Mouse (Mus musculus) CH12F3 (cell line): ENCODE measurements around the gene Ttc19.

ENCODE experiments used
- in situ Hi-C: fragments of 300-500 bp; cut with MboI; formaldehyde crosslinking; loops from 2 replicates; pipeline ENCODE4 v1.14.3; 2020; ENCODE audit warnings: low sequenced_read_pairs

Gene Ttc19

GRCm38 (mm10) chr11:62280675-62281600 is at the start of gene Ttc19, which contains the start of gene Zswim7:
TSS of gene Ttc19 (plus strand) at chr11:62281473.
TSS of gene Zswim7 (minus strand) at chr11:62281375.
- in situ Hi-C loops: loop anchor here (10.0 kb wide), 1 partner anchor 326 kb away; the partner anchor contains the start of gene Specc1

DNA sequence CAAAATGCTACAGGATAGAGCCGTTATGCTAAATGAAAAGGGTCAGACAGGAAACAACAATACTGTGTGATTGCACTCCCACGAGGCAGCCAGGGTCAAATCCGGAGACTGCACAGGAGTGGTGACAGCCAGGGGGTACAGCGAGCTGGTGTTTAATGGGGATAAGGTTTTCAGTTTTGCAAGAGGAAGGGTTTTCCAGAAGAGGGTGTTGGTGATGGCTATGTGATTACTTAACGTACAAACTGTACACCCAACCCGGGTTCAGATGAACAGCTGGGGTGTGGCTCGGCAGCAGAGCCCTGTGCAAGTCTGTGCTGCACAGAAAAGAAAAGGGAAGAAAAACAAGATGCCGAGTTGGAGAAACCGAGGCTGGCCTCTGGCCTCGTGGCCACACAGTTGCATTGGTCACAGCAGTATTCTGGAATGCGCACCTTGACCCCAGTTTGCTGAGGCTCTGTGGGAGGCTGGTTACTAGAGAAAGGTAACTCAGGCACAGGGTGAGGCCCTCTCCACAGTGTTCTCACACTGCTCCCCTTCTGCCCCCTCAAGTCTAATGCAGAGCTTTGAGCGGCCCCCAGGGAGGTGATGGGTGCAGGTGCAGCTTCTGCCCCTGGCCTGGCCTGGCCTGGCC is 40.5 kb upstream of the Ttc19 start:
- in situ Hi-C loops: no loop called here

GRCm38 (mm10) chr11:62243871-62244270 is 37.4 kb upstream of the Ttc19 start:
- in situ Hi-C loops: no loop called here

GRCm38 (mm10) chr11:62244471-62244870 is 36.8 kb upstream of the Ttc19 start:
- in situ Hi-C loops: no loop called here

DNA sequence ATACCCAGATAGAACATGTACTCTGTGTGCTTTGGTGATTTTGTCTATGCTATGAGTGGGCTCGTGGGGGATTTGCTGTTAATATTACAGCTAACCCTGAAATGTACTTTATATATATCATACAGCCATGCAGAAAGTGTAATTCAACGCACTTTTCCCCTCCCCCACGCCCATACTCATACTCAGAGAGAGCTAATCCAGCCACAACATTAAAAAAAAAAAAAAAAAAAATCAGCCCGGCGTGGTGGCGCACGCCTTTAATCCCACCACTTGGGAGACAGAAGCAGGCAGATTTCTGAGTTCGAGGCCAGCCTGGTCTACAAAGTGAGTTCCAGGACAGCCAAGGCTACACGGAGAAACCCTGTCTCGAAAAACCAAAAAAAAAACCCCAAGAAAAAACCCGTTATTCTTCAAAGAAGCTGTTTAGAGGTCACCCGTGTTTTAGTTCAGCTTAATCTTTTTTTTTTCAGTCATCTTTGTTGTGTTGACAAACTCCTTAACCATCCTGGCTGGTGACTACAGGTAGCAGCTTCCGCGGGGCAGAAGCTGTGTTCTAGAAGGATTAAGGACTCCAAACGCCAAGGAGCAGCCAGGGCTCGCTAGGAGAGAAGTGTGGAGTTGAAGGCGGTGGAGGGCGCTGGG is 33.4 kb upstream of the Ttc19 start:
- in situ Hi-C loops: no loop called here

DNA sequence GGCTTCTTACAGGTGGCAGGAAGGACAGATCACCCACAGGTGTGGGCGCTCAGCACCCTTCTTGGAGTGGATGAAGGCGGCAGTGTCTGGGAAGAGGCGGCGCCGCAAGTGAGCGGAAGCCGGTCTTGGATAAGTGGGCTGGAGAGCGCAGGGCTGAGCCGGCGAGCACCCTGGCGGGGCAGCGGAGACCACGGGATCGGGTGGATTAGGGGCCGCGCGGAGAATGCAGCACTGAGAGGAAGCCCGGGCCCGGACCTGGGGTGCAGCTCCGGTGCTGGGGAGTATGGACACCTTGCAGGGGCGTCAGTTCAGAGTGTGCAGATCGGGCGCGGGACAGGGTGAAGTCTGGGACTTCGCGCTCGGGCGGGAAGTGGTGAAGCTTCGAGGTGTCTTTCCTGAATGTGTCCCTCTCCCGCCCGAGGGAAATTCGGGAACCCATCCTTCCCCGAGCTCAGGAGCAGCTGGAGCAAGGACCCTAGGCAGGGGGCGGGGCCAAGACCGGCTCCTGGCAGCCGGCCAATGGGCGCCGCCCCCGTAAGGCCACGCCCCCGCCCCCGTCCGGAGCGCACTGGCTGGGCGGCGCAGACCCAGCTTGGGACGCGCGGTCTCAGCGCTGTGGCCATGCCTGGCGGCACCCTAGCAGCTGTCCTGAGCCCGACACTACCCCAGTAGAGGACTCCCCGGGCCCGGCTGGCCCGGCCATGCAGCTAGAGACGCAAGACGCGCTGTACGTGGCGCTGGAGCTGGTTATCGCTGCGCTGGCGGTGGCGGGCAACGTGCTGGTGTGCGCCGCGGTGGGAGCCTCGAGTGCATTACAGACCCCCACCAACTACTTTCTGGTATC is 32.6 kb upstream of the Ttc19 start, which contains the start of gene Adora2b:
TSS of gene Adora2b (plus strand) at position 584 of the 844 bp plus-strand sequence.
- in situ Hi-C loops: no loop called here

DNA sequence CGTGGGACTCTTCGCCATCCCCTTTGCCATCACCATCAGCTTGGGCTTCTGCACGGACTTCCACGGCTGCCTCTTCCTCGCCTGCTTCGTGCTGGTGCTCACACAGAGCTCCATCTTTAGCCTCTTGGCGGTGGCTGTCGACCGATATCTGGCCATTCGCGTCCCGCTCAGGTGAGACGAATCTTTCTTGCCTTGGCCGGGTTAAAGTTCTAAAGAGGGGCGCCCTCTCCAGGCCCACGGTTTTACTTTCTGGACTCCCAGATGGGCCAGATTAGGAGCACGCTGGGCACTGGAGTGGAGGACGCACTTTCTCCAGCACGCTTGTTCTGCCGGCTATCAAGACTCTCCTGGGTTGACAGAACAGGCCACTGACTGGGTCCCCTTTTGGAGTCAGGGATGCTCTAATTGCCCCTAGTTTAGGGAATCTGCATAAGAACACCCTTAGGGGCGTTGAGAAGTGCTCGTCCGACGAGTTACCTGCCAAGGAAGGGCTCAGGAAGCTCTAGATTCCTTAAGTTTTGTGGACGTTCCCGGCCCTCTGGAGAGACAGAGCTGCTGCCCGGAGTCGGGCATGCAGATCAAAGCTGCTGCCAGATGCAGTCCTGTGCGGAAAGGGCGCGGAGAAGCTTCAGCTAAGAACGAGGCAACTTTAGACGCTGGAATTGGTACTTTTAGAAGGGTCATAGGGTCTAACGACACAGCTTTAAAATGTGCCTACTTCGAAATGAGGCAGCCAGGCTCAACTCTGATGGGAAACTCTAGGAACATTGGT is 31.8 kb upstream of the Ttc19 start:
- in situ Hi-C loops: no loop called here

- in situ Hi-C loops: no loop called here
Measured at GRCm38 (mm10) chr11:62251047-62251446, 30.2 kb upstream of the Ttc19 start.

DNA sequence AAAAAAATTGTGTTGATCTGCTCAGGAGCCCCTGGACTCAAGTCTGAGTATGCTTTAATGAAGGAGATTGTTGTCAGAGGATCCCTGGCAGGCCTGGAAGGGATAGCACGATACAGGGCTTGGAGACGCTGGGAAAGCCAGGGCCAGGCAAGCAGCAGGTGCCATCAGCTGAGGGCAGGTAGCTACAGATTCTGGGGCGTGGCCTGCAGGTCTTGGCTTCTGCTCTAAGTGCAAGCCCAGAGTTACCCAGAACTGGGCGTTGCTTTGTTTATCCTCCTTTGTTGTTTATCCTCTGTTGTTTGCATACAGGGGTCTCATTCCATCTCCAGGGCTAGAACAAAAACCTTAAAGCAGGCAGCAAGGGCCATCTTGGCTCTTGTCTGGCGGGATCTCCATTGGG is 27.9 kb upstream of the Ttc19 start:
- in situ Hi-C loops: no loop called here

DNA sequence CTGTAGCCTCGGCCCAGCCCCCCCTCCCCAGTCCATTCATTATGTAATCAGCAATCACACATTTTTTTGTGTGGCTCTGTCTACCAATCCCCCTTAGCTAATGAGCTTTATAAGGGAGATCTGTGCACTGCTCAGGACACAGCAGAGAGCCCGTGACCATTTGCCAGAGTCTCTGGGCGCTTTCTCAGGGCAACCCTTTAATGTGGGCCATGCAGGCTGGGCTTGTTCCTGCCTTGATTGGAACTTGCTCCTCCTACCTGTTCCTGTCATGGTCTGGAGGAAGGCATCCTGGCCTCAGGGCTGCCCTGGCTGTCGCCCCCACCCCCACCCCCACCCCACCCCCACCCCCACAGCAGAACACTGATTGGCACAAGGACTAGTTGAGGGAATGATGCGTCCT is 22.1 kb upstream of the Ttc19 start:
- in situ Hi-C loops: no loop called here

DNA sequence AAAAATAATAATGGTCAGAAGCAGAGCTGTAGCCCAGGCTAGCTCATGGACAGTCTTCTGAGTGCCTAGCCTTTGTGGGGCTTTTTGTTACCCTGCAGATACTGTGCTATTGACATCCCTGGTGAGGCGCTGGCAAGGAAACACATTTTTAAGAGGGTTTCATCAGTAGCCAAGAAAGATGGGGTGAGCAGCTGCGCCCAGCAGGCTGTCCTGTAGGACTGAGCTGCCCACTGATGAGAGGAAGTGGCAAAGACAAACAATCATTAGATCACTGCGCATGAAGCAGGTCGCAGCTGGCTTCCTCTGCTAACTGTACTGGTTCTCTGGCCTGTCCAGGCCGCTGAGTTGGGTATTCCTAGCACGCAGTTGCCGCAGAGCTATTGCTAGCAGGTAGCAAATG is 17.7 kb upstream of the Ttc19 start:
- in situ Hi-C loops: no loop called here

GRCm38 (mm10) chr11:62264018-62264417 is 17.3 kb upstream of the Ttc19 start:
- in situ Hi-C loops: no loop called here

DNA sequence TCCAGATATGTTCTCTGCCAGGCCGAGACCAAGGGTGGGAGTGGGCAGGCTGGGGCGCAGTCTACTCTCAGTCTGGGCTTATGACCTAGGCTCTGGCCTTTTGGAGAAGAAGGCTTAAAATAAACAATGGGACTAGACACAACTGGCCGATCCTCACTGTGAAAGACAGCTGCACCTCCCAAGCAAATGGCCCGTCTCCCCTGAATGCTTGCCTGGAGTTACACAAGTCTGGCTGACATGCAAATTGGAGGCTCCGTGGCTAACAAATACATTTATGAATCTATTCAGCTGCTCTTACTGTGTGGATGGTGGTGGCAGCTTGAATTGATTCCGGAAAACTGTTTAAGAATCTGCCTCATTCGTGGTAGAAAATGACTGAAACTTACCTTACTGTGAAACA is 15.6 kb upstream of the Ttc19 start:
- in situ Hi-C loops: no loop called here

- in situ Hi-C loops: no loop called here
Measured at GRCm38 (mm10) chr11:62266466-62267214, 14.6 kb upstream of the Ttc19 start.

- in situ Hi-C loops: no loop called here
Measured at GRCm38 (mm10) chr11:62268381-62268780, 12.9 kb upstream of the Ttc19 start.

DNA sequence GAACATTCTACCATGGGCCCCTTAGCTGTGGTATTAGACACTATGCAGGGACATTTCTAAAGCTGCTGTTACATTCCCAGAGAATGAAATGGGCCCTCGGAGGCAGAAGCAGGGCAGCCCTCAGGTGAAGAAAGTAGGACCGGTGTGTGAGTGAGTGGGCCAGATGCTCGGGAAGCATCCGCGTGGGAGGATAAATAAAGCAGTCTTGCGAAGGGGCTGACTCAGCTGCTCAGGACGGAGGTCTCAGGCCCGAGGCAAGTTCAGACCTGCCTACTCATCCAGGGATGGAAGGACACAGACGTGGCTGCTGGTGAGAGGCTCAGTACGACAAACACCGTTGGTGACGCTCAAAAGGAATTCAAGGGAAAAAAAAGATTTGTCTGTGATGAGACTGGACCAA is 12.2 kb upstream of the Ttc19 start:
- in situ Hi-C loops: no loop called here

- in situ Hi-C loops: no loop called here
Measured at GRCm38 (mm10) chr11:62270851-62271250, 10.4 kb upstream of the Ttc19 start.

- in situ Hi-C loops: loop anchor here (5.0 kb wide), 2 partner anchors 150 to 225 kb away; no protein-coding TSS in a partner anchor
Measured at GRCm38 (mm10) chr11:62277086-62277485, 4.2 kb upstream of the Ttc19 start.

DNA sequence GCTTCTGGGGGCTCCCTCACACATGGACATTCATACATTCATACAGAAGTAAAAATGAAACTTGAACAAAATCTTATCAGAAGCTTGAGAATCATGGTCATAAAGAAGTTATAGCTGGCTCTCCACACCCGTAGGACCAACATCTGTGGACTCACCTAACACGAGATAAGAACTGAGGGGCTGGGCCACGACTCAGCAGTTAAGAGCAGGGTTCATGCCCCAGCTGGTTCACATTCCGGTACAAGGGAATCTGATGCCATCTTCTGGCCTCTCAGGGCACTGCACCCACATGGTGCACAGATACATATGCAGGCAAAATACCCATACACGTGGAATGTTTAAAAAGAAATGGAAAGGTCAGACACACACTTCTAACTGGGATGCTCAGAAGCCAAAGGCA is 3.2 kb upstream of the Ttc19 start:
- in situ Hi-C loops: loop anchor here (5.0 kb wide), 2 partner anchors 151 to 226 kb away; no protein-coding TSS in a partner anchor
